Mouse (Mus musculus): ENCODE measurements around the gene Cyp2d22. TPM values are rescaled to one million over a fixed set of nuclear protein-coding genes. Genes with fewer than 3 reads are reported as not detected.
A peak's percentile ranks its signal among the peaks of the same experiment; 100 is the strongest.
"Not testable (repeated sequence)": the region's sequence is repeated elsewhere in the genome, so short reads cannot be mapped to it uniquely, and the experiment has no call there.

Gene Cyp2d22
- polyA plus RNA-seq, 1 experiment: 5.4 TPM

GRCm38 (mm10) chr15:82401516-82401915, 21.5 kb upstream of the Cyp2d22 start:
- no peak for DNase-seq (ENCODE audit: low read depth)
- TF ChIP-seq CTCF (IDR thresholded peaks at IDR 0.05; ENCODE audit: borderline replicate concordance, extremely low read depth, insufficient read depth, insufficient read length) (no peak), POLR2A (IDR thresholded peaks at IDR 0.05; ENCODE audit: borderline replicate concordance, extremely low read depth, insufficient read depth, insufficient read length, poor library complexity, severe bottlenecking) (no peak)

DNA sequence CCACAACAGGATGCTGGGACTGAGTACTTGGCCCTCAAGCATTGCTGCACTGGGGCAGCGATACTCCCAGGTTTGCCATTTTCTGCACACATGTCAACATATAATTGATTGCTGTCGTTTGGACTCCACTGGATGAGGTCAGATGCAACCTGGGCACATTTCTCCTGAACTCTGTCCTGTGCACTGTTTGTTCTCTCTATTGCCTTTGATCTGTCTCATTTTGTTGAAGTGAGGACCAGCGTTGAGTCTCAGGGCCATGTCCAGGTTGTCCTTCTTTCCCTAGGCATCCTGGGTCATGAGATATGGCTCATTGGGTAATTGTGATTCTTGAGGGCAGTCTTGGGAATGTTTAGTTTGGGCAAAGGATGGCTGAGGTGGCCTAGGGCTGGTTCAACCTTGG, 15.9 kb upstream of the Cyp2d22 start:
- not testable (repeated sequence) for DNase-seq (ENCODE audit: low read depth)

GRCm38 (mm10) chr15:82393922-82394321, 13.9 kb upstream of the Cyp2d22 start, which contains the start of gene Cyp2d11:
Gene Cyp2d11 (minus strand): TSS chr15:82394022.
- DNase-seq (ENCODE audit: low read depth): not testable (repeated sequence)

DNA sequence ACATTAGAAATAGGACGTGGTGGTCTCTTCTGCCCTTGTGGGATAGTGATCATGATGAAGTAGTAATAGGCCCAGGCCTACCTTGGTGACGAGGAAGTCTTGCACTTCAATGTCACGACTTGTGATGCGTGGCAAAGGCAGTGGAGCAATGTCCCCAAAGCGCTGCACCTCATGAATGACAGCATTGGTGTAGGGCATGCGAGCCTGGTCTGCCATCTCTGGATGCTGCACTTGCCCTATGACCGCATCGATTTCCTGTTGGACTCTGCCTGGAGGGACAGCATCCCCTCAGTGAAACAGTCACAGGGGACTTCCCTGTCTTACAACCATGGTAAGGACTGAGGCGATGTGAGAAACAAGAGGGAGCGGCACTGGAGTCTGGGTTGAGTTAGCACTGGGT, 9.9 kb upstream of the Cyp2d22 start:
- DNase-seq (ENCODE audit: low read depth): not testable (repeated sequence)

GRCm38 (mm10) chr15:82385729-82386128, 5.7 kb upstream of the Cyp2d22 start:
- DNase-seq (ENCODE audit: low read depth): no peak
- TF ChIP-seq CTCF (IDR thresholded peaks at IDR 0.05; ENCODE audit: borderline replicate concordance, extremely low read depth, insufficient read depth, insufficient read length): no peak

DNA sequence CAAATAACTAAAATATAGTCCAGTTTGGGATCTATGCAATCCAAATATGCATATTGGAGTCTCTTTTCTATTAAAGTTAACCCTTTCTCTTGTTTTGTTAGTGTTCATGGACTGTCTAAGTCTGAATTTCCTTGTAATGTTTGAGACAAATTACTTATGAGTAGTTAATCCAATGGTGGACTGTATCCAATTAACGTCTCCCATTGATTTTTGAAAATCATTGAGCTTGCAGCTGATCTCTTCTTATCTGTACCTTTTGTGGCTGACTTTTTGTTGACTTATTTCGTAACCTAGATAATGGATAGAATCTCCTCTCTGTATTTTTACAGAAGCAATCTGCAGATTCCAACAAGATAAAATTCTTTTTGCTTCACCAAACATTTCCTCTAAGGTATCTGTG, 2.4 kb upstream of the Cyp2d22 start:
- DNase-seq (ENCODE audit: low read depth): no peak
- no peak for TF ChIP-seq CTCF (IDR thresholded peaks at IDR 0.05; ENCODE audit: borderline replicate concordance, extremely low read depth, insufficient read depth, insufficient read length)
- no peak for TF ChIP-seq POLR2A (IDR thresholded peaks at IDR 0.05; ENCODE audit: borderline replicate concordance, extremely low read depth, insufficient read depth, insufficient read length, poor library complexity, severe bottlenecking)

DNA sequence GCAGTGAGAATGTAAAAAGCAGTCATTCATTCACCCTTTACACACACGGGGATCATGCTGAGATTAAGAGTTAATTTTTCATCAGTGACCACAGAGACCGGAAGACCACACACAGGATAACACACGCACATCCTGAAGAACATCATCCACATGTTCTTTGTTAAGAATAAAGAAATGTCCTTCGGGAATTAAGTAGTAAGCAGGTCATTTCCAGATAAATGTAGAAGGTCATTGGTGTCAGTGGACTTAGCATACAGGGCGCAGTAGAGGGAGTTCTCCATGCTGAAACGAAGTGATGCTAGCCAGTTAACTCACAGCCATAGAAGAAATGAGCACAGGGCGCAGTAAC, 628 bp upstream of the Cyp2d22 start:
- no peak for DNase-seq (ENCODE audit: low read depth)
- TF ChIP-seq POLR2A (IDR thresholded peaks at IDR 0.05; ENCODE audit: borderline replicate concordance, extremely low read depth, insufficient read depth, insufficient read length, poor library complexity, severe bottlenecking) (no peak), CTCF (IDR thresholded peaks at IDR 0.05; ENCODE audit: borderline replicate concordance, extremely low read depth, insufficient read depth, insufficient read length) (no peak)

- no peak for DNase-seq (ENCODE audit: low read depth)
- TF ChIP-seq CTCF (IDR thresholded peaks at IDR 0.05; ENCODE audit: borderline replicate concordance, extremely low read depth, insufficient read depth, insufficient read length) (no peak), POLR2A (IDR thresholded peaks at IDR 0.05; ENCODE audit: borderline replicate concordance, extremely low read depth, insufficient read depth, insufficient read length, poor library complexity, severe bottlenecking) (no peak)
These were observed 569 bp downstream of the Cyp2d22 start for GRCm38 (mm10) chr15:82379511-82379870.

DNA sequence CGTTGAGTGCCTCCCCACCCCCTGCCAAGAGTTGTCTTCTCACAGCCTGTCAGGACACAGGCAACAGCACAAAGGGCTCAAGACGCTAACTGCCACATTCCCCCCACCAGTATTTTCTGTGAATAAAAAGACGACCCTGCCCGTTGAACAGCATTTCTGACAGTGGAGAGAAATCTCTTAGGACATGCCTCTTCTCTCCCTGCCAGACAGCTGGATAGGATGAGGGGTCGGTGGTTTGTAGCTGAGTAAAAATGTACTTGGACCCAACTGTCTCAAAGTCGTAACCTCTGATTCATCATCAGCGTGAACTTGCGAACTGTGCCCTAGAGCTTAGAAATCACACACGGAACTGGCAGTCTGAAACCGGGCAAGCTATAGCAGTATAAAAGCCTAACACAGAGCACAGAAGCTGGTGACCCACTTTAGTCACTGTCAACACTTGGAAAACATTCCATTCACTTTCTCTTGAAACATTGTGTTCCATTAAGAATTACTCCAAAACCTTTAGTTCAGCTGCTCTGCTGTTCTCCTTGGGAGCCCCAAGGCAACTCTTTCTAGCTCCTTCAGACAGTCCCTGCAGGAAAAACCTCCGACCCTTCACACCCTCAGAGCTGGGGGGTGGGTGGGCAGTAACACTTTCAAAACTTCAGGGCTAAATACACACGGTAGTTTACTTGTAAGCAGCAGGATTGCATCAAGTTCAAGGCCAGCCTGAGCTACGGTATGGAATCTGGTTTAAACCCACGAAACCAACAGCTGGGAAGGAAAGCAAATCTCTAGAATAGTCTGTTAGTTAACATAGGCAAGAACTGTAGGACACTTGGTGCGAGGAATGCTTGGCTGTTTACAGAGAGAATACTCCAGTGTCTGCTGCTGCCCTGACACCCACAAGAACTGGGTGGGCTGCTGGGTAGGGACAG, 1.5 kb downstream of the Cyp2d22 start:
- TF ChIP-seq CTCF (IDR thresholded peaks at IDR 0.05; ENCODE audit: borderline replicate concordance, extremely low read depth, insufficient read depth, insufficient read length): no peak
- no peak for TF ChIP-seq POLR2A (IDR thresholded peaks at IDR 0.05; ENCODE audit: borderline replicate concordance, extremely low read depth, insufficient read depth, insufficient read length, poor library complexity, severe bottlenecking)
- no peak for DNase-seq (ENCODE audit: low read depth)

DNA sequence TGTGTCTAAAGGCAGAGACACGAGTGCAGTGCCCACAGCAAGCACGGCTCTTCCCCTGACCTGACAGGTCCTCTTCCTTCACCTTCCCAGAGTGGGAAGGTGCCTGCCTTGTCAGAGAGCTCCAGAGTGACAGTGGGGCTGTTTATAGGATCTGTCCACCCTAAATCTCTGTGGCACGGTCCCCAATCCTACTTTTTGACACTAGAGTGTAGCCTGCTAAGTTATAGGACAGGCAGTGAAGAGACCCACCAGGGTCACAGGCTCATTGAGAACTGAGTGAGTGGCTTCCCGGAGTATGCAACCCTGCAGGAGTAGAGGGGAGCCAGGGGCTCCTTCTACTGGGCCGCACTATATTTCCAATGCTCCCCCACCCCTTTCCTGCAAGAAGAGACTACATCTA, 2.4 kb downstream of the Cyp2d22 start:
- TF ChIP-seq CTCF (IDR thresholded peaks at IDR 0.05; ENCODE audit: borderline replicate concordance, extremely low read depth, insufficient read depth, insufficient read length) (no peak), POLR2A (IDR thresholded peaks at IDR 0.05; ENCODE audit: borderline replicate concordance, extremely low read depth, insufficient read depth, insufficient read length, poor library complexity, severe bottlenecking) (no peak)
- no peak for DNase-seq (ENCODE audit: low read depth)

- TF ChIP-seq POLR2A (IDR thresholded peaks at IDR 0.05; ENCODE audit: borderline replicate concordance, extremely low read depth, insufficient read depth, insufficient read length, poor library complexity, severe bottlenecking) (no peak), CTCF (IDR thresholded peaks at IDR 0.05; ENCODE audit: borderline replicate concordance, extremely low read depth, insufficient read depth, insufficient read length) (no peak)
- peak; percentile 84 for DNase-seq (ENCODE audit: low read depth)
These were observed 3.5 kb downstream of the Cyp2d22 start for GRCm38 (mm10) chr15:82376393-82377138.

GRCm38 (mm10) chr15:82375855-82376254, 4.2 kb downstream of the Cyp2d22 start:
- DNase-seq (ENCODE audit: low read depth): no peak
- TF ChIP-seq CTCF (IDR thresholded peaks at IDR 0.05; ENCODE audit: borderline replicate concordance, extremely low read depth, insufficient read depth, insufficient read length): no peak
- TF ChIP-seq POLR2A (IDR thresholded peaks at IDR 0.05; ENCODE audit: borderline replicate concordance, extremely low read depth, insufficient read depth, insufficient read length, poor library complexity, severe bottlenecking): no peak

Data from brain, embryonic 14.5 days (tissue).